Mouse (Mus musculus): ENCODE measurements around the gene Pfn1. TPM values are rescaled to one million over a fixed set of nuclear protein-coding genes. Genes with fewer than 3 reads are reported as not detected.

Gene Pfn1
- total and polyA plus RNA-seq, 3 experiments: 270 to 479 (median 280) TPM

DNA sequence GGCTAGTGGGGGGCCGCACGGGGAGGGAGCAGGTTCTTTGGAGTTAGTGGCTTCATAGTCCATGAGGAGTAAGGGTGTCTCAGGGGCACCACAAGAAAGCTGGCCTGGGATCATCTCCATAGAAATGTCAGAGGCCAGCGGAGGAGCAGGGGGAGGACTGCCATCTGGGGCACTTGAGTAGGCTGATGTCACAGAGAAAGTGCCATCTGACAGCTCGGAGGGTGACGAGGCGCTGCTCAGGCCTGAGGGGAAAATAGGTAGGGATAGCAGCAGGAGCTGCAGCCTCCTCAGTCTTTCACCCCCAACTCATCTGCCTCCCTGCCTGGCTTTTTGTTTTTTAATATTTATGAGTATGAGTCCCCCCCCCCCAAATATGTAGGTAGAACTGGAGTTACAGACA, 19.6 kb upstream of the Pfn1 start:
- WGBS: 89% methylated on average over 6 of the region's 6 CpGs

DNA sequence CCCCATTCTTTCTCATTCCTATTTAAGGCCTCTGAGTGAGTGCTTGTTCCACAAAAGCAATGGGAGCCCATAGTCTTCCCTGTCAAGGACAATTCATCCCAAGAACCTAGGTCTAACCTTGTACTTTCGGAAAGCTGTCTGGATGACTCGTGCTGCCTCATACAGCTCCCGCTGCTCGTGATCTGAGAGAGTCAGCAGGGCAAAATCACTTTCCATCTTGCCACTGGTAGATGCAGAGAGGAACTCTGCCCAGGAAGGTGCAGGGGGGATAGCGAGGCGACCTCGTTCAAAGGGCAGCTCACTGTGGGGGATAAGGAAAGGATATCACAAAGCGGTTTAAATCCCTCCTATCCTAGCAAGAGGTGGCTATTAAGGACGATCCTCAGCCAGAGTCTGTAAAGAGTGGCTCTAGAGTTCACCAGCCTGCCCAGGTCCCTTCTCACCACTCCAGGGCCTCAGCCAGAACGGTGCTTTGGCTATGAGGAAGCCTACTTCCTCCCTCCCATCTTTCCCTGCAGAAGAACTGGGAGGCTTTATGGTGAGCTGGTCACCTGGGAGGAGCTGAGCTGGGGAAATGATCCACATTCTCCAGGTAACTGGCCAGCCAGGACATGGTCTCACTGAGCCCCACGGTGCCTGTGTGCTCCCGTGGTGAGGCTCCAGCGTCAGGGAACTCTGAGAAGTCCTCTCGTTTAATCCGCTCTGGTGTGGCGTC, 17.0 kb upstream of the Pfn1 start:
- H3K9ac ChIP-seq (ENCODE audit: low read depth, low read length): no peak overlapping the region
- H3K79me2 ChIP-seq (replicated peaks; ENCODE audit: control insufficient read depth, insufficient read depth, low read length): no peaks in the 10 kb centered on the region
- no peak overlapping the region for H3K4me3 ChIP-seq
- no peaks in the 10 kb centered on the region for H3K27me3 ChIP-seq (ENCODE audit: control insufficient read depth, insufficient read depth, low read length)
- no peak overlapping the region for H3K27ac ChIP-seq
- 83% methylated on average over 16 of the region's 16 CpGs for WGBS
- no peak for DNase-seq
- intact Hi-C loops (cut with DNase I): no loop called here
- no peaks in the 10 kb centered on the region; the same call in 1 of the 2 replicates for H3K36me3 ChIP-seq (ENCODE audit: control insufficient read depth, insufficient read depth, low read length)
- peaks cover 2% of the 10 kb centered on the region for H3K4me1 ChIP-seq (ENCODE audit: control insufficient read depth, insufficient read depth, low read length)
- TF ChIP-seq CTCF (IDR thresholded peaks at IDR 0.05) (no peak), EP300 (IDR thresholded peaks at IDR 0.05; ENCODE audit: insufficient read depth, low read depth, low read length) (no peak), POLR2A (IDR thresholded peaks at IDR 0.05; ENCODE audit: insufficient read depth, low read depth, low read length) (no peak)

More for the DNA sequence above, 19.6 kb upstream of the Pfn1 start:
- TF ChIP-seq POLR2A (IDR thresholded peaks at IDR 0.05; ENCODE audit: insufficient read depth, low read depth, low read length): no peak
- TF ChIP-seq EP300 (IDR thresholded peaks at IDR 0.05; ENCODE audit: insufficient read depth, low read depth, low read length): no peak
- TF ChIP-seq CTCF (IDR thresholded peaks at IDR 0.05): no peak
- intact Hi-C loops (cut with DNase I): no loop called here
- H3K36me3 ChIP-seq (ENCODE audit: control insufficient read depth, insufficient read depth, low read length): no peaks in the 10 kb centered on the region; the same call in 1 of the 2 replicates
- H3K79me2 ChIP-seq (replicated peaks; ENCODE audit: control insufficient read depth, insufficient read depth, low read length): no peaks in the 10 kb centered on the region
- H3K4me1 ChIP-seq (ENCODE audit: control insufficient read depth, insufficient read depth, low read length): no peaks in the 10 kb centered on the region
- H3K27me3 ChIP-seq (ENCODE audit: control insufficient read depth, insufficient read depth, low read length): no peaks in the 10 kb centered on the region
- no peak overlapping the region for H3K27ac ChIP-seq
- no peak overlapping the region for H3K4me3 ChIP-seq
- DNase-seq: no peak
- H3K9ac ChIP-seq (ENCODE audit: low read depth, low read length): no peak overlapping the region

DNA sequence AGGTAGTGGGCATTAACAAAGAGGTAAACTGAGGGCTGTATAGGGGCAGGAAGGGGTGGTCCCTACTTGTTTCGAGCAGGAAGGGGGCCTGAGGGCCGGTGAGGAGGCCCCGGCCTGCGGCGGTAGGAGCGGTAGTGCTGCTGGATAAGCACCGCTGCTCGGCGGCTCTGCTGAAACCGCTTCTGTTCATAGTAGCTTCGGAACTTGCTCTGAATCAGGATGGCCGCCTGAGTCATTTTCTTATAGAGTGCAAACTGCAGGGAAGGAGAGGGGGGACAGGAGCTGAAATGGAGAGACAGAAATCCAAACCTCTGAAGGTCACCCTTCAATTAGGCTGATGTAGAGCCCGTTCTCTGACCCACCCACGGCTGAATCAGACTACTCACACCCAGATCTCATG, 16.0 kb upstream of the Pfn1 start:
- H3K4me3 ChIP-seq: no peak overlapping the region
- intact Hi-C loops (cut with DNase I): loop anchor here (1.0 kb wide), 1 partner anchor 17 kb away; no protein-coding TSS in a partner anchor
- H3K4me1 ChIP-seq (ENCODE audit: control insufficient read depth, insufficient read depth, low read length): peaks cover 2% of the 10 kb centered on the region
- H3K79me2 ChIP-seq (replicated peaks; ENCODE audit: control insufficient read depth, insufficient read depth, low read length): no peaks in the 10 kb centered on the region
- TF ChIP-seq EP300 (IDR thresholded peaks at IDR 0.05; ENCODE audit: insufficient read depth, low read depth, low read length): no peak
- TF ChIP-seq POLR2A (IDR thresholded peaks at IDR 0.05; ENCODE audit: insufficient read depth, low read depth, low read length): no peak
- TF ChIP-seq CTCF (IDR thresholded peaks at IDR 0.05): no peak
- DNase-seq: no peak
- H3K36me3 ChIP-seq (ENCODE audit: control insufficient read depth, insufficient read depth, low read length): no peaks in the 10 kb centered on the region; the same call in 1 of the 2 replicates
- H3K27me3 ChIP-seq (ENCODE audit: control insufficient read depth, insufficient read depth, low read length): no peaks in the 10 kb centered on the region
- 69% methylated on average over 14 of the region's 14 CpGs for WGBS
- H3K27ac ChIP-seq: no peak overlapping the region
- no peak overlapping the region for H3K9ac ChIP-seq (ENCODE audit: low read depth, low read length)

DNA sequence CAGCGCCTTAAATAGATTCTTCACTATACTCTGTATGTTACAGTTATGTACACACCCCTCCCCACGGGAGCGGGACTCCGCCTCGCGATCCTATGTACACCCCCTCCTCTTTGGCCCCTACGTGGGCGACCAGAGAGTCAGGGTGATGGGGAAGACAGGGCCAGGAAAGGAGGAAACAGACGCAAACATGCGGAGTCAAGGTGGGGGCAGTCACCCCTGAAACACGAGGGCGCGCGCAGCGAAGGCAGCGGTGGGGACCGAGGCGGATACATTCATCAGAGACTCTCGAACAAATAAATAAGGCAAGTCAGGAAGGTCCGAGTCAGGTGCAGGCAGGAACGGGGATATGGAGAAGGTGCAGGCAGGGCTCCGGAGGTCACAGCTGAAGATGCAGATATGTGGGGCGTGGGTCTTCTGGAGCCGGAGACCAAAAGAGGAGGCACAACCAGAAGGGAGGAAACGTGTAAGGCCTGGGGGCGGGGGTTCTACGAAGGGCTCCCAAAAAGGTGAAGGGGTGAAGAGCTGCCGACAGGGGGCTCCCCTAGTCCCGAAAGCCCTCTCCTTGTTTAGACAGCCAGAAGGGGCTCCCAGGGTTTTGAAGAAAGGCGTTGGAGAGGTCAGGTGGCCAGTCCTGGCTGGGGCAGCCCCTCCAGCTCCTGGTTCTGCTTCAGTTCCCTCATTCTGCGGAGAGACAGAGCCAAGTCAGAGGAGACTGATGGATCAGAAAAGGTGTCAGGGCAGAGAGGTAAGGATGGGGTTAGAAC, 15.3 kb upstream of the Pfn1 start:
- WGBS: under 1% methylated on average over 31 of the region's 31 CpGs
- H3K4me3 ChIP-seq: peak overlapping the region; percentile 89
- no peaks in the 10 kb centered on the region for H3K27me3 ChIP-seq (ENCODE audit: control insufficient read depth, insufficient read depth, low read length)
- H3K9ac ChIP-seq (ENCODE audit: low read depth, low read length): peak overlapping the region; percentile 88
- no peaks in the 10 kb centered on the region; the same call in 1 of the 2 replicates for H3K36me3 ChIP-seq (ENCODE audit: control insufficient read depth, insufficient read depth, low read length)
- peak overlapping the region; percentile 98 for H3K27ac ChIP-seq
- peak; percentile 80 to 83 for DNase-seq
- H3K79me2 ChIP-seq (replicated peaks; ENCODE audit: control insufficient read depth, insufficient read depth, low read length): no peaks in the 10 kb centered on the region
- H3K4me1 ChIP-seq (ENCODE audit: control insufficient read depth, insufficient read depth, low read length): peaks cover 2% of the 10 kb centered on the region
- intact Hi-C loops (cut with DNase I): loop anchor here (1.0 to 2.0 kb wide), 4 partner anchors 15 to 31 kb away; partner anchors contain the start of genes Inca1, Kif1c, Pfn1 and Rnf167
- TF ChIP-seq POLR2A (IDR thresholded peaks at IDR 0.05; ENCODE audit: insufficient read depth, low read depth, low read length) (no peak), CTCF (IDR thresholded peaks at IDR 0.05) (peak; percentile 81), EP300 (IDR thresholded peaks at IDR 0.05; ENCODE audit: insufficient read depth, low read depth, low read length) (no peak)

DNA sequence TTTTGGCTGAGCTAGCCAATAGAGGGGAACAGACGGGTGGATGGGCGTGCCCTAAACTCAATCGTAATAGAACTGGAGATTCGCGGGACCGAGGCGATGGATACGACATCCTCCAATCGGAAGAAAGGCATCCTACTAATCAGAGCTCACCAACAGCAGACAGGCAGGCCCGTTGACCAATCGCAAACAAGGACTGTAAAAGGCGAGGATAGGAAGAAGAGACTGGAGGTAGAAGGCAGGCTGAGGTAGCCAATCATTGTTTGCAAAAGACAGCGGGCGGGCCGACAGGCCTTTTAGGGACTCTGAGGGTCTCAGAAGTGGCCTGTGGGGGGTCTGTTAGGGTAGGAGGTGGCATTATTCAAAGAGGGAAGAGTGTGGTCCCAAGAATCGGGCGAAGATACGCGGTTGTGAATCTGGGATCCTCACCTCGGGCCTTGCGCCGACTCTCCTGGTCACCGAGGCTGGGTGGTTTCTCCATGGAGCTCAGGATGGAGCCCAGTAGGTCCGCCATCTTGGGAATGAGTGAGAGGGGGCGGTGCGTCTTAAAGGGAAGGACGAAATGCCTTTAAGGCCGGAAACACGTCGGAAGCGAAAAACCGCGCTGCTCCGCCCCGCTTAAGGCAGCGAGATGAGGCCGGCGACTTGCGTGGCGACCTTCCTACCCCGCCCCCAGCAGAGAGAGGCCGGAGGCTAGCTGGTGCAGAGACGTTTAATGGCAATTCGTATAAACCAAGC, 14.5 kb upstream of the Pfn1 start, which contains the start of gene Spag7:
TSS of gene Spag7 (minus strand) at position 646 of the 735 bp plus-strand sequence.
- peak within 1 kb of the TSS; percentile 89 for H3K4me3 ChIP-seq
- H3K79me2 ChIP-seq (replicated peaks; ENCODE audit: control insufficient read depth, insufficient read depth, low read length): no peaks in the 10 kb centered on the region
- peak; percentile 95 to 99 for DNase-seq
- under 1% methylated on average over 44 of the region's 44 CpGs for WGBS
- H3K4me1 ChIP-seq (ENCODE audit: control insufficient read depth, insufficient read depth, low read length): peaks cover 2% of the 10 kb centered on the region
- peak within 1 kb of the TSS; percentile 88 for H3K9ac ChIP-seq (ENCODE audit: low read depth, low read length)
- intact Hi-C loops (cut with DNase I): loop anchor here (1.0 to 2.0 kb wide), 3 partner anchors 14 to 31 kb away; partner anchors contain the start of genes Inca1, Kif1c, Pfn1 and Rnf167
- H3K27me3 ChIP-seq (ENCODE audit: control insufficient read depth, insufficient read depth, low read length): no peaks in the 10 kb centered on the region
- peaks cover 3% of the 10 kb centered on the region for H3K36me3 ChIP-seq (ENCODE audit: control insufficient read depth, insufficient read depth, low read length)
- TF ChIP-seq POLR2A (IDR thresholded peaks at IDR 0.05; ENCODE audit: insufficient read depth, low read depth, low read length) (peak; percentile 92), CTCF (IDR thresholded peaks at IDR 0.05) (0 out of 2 replicates have a peak, but pooled peaks have one; percentile 3), EP300 (IDR thresholded peaks at IDR 0.05; ENCODE audit: insufficient read depth, low read depth, low read length) (peak; percentile 52; the same call in 1 of the 2 replicates)
- peak within 1 kb of the TSS; percentile 98 for H3K27ac ChIP-seq
